Mouse (Mus musculus) thymus, adult 2 months (tissue): ENCODE measurements around the gene A630076J17Rik. TPM values are rescaled to one million over a fixed set of nuclear protein-coding genes. Genes with fewer than 3 reads are reported as not detected.

Experiments used
- DNase-seq: peaks from one replicate; pipeline ENCODE4 v3.0.0; 2021
- H3K27ac ChIP-seq: fragments of 200-500 bp; 2 replicates; pipeline ENCODE4 v1.5.1; 2012; ENCODE audit warnings: low read length, control low read depth; ENCODE audit not compliant: control insufficient read depth, insufficient read depth
- H3K27me3 ChIP-seq: fragments of 200-500 bp; 2 replicates; pipeline ENCODE4 v1.6.1; 2012; ENCODE audit warnings: mild to moderate bottlenecking, low read length, moderate library complexity, mixed read lengths; ENCODE audit not compliant: control insufficient read depth, insufficient read depth
- H3K36me3 ChIP-seq: fragments of 200-500 bp; 2 replicates; pipeline ENCODE4 v1.6.1; 2012; ENCODE audit warnings: mild to moderate bottlenecking, low read length, moderate library complexity; ENCODE audit not compliant: control insufficient read depth, insufficient read depth
- H3K4me1 ChIP-seq: fragments of 200-500 bp; replicated peaks from 2 replicates; pipeline ENCODE4 v1.6.1; 2012; ENCODE audit warnings: low read length; ENCODE audit not compliant: control insufficient read depth, insufficient read depth
- H3K4me3 ChIP-seq: fragments of 200-500 bp; 2 replicates; pipeline ENCODE4 v1.5.1; 2012; ENCODE audit warnings: mild to moderate bottlenecking, low read length, control low read depth, moderate library complexity; ENCODE audit not compliant: control insufficient read depth, insufficient read depth
- CTCF ChIP-seq: fragments of 200-500 bp; IDR thresholded peaks from 2 replicates; pipeline ENCODE4 v1.5.1; 2012; ENCODE audit warnings: mild to moderate bottlenecking, control low read depth, low read length, moderate library complexity, borderline replicate concordance; ENCODE audit not compliant: control insufficient read depth, poor library complexity, insufficient read depth; ENCODE audit errors: extremely low read depth
- POLR2A ChIP-seq: fragments of 200-500 bp; IDR thresholded peaks from 2 replicates; pipeline ENCODE4 v1.6.1; 2012; ENCODE audit warnings: mild to moderate bottlenecking, low read length, control low read depth, moderate library complexity; ENCODE audit not compliant: control insufficient read depth, poor library complexity, insufficient read depth; ENCODE audit errors: extremely low read depth
- WGBS: fragments of 180-500 bp; shearing (Covaris S2); methylation state at CpG from one replicate; pipeline ENCODE4 v1.1.7; 2018; 5-methylcytosine and 5-hydroxymethylcytosine counted together
- polyA plus RNA-seq: library from polyadenylated mRNA; depleted of rRNA; stranded (reverse); fragments of >200 nt; gene quantifications from 2 replicates; pipeline ENCODE4 v1.2.3, GENCODE M21; 2012

A630076J17Rik gene
- polyA plus RNA-seq, 1 experiment: 0.53 TPM

- Histone ChIP-seq H3K27ac (no peak overlapping the region), H3K36me3 (no peaks in the 10 kb centered on the region)
- DNase-seq: no peak
Observed at GRCm38 (mm10) chr3:107201310-107202180, 28.9 kb upstream of the A630076J17Rik start.

DNA sequence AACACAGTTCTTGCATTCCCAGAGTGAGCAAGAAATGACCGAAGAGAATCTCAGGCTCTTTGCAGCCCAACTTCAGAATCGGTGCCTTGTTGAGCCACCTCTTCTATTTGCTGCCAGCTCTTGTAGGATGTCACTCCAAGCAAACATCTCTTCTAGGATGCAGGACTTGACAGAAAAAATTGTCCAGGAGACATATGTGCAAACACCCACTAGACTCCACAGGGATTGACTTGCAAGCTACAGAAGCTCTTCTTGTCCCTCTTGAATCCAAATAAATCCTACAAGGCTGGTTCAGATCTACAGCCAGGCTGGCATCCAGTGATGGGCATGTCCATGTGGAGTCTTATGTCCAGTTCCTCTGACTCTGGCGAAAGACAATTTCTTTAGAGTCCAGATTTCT, 26.0 kb upstream of the A630076J17Rik start:
- DNase-seq: no peak
- no peaks in the 10 kb centered on the region for H3K4me1 ChIP-seq
- WGBS: 70% methylated on average over 3 of the region's 3 CpGs
- no peaks in the 10 kb centered on the region for H3K36me3 ChIP-seq
- no peak overlapping the region for H3K4me3 ChIP-seq
- no peak for TF ChIP-seq CTCF
- TF ChIP-seq POLR2A: no peak
- no peaks in the 10 kb centered on the region for H3K27me3 ChIP-seq
- no peak overlapping the region for H3K27ac ChIP-seq

More at GRCm38 (mm10) chr3:107201310-107202180, 28.9 kb upstream of the A630076J17Rik start:
- H3K4me1 ChIP-seq: no peaks in the 10 kb centered on the region
- no peaks in the 10 kb centered on the region for H3K27me3 ChIP-seq
- 87% methylated on average over 9 of the region's 9 CpGs for WGBS
- H3K4me3 ChIP-seq: no peak overlapping the region
- TF ChIP-seq CTCF: no peak
- TF ChIP-seq POLR2A: no peak

DNA sequence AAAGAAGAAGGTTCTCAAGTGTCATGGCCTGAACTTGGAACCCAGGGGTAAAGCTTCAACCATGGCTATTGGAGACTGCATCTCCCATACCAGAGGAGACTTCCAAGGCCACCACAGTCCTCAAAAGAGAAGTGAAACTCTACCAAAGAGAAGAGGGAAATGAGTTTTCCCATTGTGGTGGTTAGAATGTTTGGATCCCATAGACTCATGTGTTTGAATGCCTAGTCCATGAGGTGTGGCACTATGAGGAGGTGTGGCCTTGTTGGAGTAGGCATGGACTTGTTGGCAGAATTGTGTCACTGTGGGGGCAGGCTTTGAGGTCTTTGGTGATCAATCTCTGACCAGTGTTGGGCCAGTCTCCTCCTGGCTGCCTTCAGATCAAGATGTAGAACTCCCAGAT, 25.2 kb upstream of the A630076J17Rik start:
- Histone ChIP-seq H3K27me3 (no peaks in the 10 kb centered on the region), H3K4me3 (no peak overlapping the region), H3K4me1 (no peaks in the 10 kb centered on the region), H3K27ac (no peak overlapping the region), H3K36me3 (no peaks in the 10 kb centered on the region)
- no peak for DNase-seq
- TF ChIP-seq CTCF (no peak), POLR2A (no peak)

DNA sequence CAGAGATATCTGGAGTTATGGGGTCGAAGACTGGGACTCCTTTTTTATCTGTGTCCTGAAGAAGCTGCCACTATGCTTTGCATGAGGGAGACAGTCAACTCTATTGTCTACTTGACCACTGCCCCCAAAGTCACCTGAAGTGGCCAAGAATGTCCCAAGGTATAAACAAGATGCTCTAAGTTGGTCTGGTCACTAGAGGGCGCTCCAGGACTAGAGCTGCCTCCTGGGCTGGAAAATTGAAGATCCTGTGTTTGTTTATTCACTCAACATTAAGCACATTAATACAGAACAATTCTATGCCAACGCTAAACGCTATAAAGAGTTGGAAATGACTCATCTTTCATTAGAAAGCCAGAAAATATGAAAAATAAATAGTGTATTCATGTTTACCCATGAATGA, 24.4 kb upstream of the A630076J17Rik start:
- Histone ChIP-seq H3K4me3 (no peak overlapping the region), H3K27ac (no peak overlapping the region), H3K36me3 (no peaks in the 10 kb centered on the region), H3K27me3 (no peaks in the 10 kb centered on the region), H3K4me1 (no peaks in the 10 kb centered on the region)
- no peak for TF ChIP-seq CTCF
- no peak for TF ChIP-seq POLR2A
- WGBS: 11% methylated on average over 4 of the region's 4 CpGs
- DNase-seq: peak; percentile 68

DNA sequence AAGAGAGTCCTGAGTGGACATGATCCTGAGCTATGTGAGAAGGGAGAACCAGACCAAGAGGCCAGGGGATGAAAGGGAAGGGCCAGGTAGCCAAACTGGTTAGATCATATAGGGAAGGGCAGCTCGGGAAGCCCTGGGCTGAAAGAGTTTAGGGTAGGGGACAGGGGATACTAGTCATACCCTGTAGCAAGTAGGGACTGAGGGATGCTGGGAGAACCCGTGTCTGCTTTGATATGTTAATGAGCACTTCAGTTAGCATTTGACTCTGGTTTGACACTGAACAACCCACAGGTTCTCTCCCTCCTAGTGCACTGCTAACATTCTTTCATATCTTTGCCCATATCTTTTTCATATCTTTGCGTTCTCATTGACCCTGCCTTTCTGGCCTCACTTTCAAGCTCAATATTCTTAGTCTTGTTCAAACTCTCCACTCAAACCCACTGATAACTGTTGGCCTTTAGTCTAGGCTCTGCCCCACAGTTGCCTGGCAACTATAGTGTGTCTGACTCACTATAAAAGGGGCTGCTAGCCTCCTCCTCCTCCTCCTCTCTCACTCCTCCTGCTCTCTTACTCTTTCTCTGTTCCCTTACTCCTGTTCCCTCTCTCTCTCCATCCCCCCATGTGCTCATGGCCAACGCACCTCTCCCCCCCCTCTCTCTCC, 23.8 kb upstream of the A630076J17Rik start:
- H3K27ac ChIP-seq: no peak overlapping the region
- H3K36me3 ChIP-seq: no peaks in the 10 kb centered on the region
- H3K4me1 ChIP-seq: no peaks in the 10 kb centered on the region
- H3K27me3 ChIP-seq: no peaks in the 10 kb centered on the region
- no peak for DNase-seq
- 68% methylated on average over 4 of the region's 4 CpGs for WGBS
- no peak for TF ChIP-seq POLR2A
- TF ChIP-seq CTCF: no peak
- no peak overlapping the region for H3K4me3 ChIP-seq

DNA sequence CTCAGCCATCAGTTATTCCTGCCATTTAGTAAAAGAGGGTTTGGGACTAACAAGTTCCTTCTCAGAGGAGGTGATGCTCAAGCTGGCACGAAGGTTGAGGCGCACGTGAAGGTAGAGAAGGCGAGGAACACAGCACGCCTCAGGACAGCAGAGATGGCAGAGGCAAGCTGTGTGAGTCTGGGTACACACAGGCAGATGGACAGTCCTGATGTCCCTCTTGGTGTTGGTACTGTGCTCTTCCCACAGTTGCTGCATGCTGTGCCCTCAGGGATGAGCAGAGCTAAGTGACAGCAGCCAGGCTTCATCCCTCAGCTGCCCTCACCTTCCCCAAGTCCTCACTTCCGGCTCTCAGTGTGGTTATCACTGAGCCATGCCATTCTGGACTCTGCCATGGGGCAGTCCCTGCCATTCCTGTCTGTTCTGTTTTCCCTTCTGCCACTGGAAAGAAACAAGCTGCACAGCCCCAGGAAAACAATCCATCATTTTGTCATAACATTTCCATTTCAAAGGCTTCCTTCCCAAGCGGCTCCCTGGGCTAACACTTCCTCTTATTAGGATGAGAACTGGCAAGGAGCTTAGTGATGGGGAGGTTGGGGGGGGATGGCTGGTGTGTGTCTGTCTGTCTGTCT, 22.7 kb upstream of the A630076J17Rik start:
- TF ChIP-seq POLR2A (no peak), CTCF (no peak)
- no peaks in the 10 kb centered on the region for H3K27me3 ChIP-seq
- WGBS: 83% methylated on average over 7 of the region's 7 CpGs

More for the DNA sequence above, 22.7 kb upstream of the A630076J17Rik start:
- DNase-seq: no peak
- no peak overlapping the region for H3K4me3 ChIP-seq
- no peaks in the 10 kb centered on the region for H3K36me3 ChIP-seq
- H3K27ac ChIP-seq: no peak overlapping the region
- H3K4me1 ChIP-seq: no peaks in the 10 kb centered on the region
